Mouse (Mus musculus): ENCODE results near the gene Usp13.

DNA sequence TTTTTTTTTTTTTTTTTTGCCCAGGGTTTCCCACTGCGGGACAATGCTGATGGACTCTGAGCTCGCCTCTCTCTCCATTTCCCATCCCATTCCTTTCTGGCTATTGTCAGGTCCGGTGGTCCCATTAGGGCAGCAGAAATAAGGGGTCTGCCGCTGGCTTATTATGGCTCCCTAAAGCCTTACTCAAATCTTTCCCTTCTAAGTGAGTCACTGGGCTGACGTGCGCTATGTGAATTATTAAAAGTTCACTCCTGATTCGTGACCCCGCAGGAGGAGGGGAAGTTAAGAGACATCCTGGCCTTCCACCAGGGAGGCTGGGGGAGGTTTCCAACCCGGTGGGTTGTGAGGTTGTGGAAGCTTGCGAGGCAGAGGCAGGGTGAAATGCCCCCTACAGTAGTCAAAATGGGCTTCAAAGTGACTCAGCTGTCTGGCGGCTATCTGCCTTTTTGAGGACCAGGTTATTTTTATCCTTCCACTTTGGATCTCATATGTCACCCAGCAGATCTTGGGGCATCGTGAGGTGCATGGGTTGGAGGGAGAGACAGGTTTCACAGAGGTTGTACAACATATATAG lies 1.1 kb downstream of the Usp13 start:
- TF ChIP-seq GATA1 (IDR thresholded peaks at IDR 0.05; ENCODE audit: borderline replicate concordance, low read length) (no peak), FLI1 (IDR thresholded peaks at IDR 0.05; ENCODE audit: low read length) (no peak)

Data from megakaryocyte, embryonic 14.5 days (primary cell).